Mouse (Mus musculus): ENCODE data around the gene Tpk1.

The Tpk1 gene

DNA sequence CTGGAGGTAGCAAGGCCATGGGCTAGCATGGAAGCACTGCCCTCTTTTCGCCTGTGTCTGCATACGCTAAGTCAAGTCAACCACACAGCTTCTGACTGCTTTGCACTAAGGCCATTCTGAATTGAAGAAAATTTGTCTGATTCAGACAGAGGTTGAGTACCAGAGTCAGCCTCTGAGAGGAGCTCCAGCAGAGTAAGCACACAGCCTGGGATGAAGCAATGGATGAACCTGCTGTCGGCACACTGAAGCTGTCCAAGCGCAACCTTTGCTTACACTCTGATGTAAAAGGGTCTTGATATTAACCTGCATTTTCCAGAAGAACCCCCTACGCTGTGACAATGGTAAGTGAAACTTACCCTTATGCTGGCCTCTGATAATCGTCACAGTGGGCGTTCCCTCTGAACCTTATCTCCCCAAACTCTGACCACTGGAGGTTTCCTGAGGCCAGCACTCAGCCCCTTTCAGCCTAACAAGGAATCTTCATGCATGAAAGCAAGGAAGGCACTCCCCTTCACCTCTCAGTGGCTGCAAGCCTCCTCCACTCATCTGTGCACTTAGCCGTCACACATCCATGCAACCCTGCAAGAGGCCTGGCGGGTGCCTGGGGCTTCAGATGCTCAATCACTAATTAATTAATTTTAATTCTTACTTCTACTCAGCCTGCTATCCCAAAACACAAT lies 311.4 kb downstream of the Tpk1 start:
- DNase-seq (ENCODE audit: low spot score in 2 of 2): no peak

DNA sequence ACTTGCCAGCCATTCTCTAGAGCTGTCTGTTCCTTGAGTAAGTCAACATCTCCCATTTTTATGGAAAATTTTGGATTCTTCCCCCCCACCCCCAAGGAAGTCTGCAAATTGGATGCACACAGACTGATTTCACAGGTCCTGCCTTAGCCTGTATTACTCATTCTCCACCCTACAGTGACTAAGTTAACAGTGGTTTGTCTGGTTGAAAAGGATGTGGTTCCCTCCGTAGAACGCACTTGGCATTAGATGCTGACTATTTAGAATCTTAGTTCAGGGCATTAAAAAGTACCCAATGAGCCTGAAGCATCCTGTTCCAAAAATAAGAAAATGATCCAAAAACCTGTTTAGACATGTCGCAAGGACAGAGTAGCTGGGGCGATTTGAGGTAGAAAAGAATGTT lies 312.6 kb downstream of the Tpk1 start:
- DNase-seq (ENCODE audit: low spot score in 2 of 2): no peak

DNA sequence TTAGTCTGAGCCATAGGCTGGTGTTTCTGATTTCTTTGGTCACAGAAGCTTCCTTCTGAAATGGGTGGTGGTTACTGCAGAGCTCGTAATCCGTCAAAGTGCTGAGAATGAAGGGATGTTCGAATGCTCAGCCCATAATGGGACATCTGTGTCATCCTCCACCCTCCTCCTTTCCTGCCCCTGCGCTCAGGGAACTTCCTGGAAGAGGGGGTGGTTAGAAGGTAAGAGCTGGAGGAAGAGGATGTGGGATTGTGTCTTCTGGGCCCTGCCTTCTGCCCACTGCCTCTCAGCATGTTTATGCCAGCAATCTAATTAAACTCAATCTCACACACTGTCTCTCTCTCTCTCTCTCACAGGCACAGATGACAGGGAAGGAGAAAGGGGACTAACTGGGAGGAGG lies 317.0 kb downstream of the Tpk1 start:
- no peak for DNase-seq (ENCODE audit: low spot score in 2 of 2)

DNA sequence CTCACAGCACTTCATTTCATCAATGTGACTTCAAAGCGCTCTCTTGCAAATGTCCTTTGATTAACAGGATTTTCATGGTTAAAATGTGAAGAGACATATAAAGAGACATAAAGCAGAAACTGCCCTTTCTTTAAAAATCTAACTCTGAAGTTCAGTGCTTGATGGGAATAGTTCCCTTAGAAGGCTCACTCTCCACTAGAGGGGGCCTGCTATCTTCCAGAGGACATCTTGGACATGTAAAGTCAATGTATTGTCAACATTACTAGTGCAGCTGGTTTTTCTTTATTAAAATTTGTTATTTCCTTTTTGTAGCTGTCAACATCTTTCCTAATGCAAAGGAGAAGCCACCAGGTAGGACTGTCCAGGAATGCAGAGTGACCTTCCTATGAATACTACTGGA lies 318.4 kb downstream of the Tpk1 start:
- DNase-seq (ENCODE audit: low spot score in 2 of 2): no peak

DNA sequence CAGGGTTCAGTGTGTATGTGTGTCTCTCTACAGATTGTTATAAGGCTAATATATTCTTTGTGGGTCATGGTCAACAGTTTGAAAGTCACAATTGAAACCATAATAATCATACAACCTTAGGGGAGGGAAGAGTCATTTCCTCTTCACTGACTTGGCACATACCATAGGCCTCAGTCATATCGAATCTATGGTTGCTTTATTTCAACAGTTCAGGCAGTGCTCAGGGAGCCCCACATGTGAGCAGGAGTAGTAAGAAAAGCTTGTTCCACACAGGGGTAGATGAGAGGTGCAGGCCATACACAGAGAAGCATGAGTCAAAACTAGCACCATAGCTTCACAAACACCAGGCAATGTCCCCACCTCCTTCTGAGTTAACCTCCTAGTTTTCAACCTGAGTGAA lies 323.1 kb downstream of the Tpk1 start:
- no peak for DNase-seq (ENCODE audit: low spot score in 2 of 2)

DNA sequence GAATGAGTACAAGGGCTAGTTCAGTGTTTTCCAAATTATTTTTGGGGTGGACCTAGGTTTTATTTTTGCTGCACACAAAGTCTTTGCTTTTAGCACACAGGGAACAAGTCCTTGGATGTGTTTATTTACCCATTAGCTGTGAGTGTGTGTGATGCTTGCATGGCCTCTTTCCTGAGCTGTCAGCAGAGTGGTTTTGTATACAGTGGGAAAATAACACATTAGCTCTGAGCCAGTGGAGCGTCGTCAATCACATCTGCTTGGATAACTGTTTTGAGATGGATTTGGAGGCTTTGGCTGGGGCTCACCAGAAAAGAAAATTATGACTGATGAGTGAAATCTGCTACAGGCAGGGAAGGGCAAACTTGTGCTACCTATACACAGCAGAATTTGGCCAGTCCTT lies 323.7 kb downstream of the Tpk1 start:
- DNase-seq (ENCODE audit: low spot score in 2 of 2): no peak

DNA sequence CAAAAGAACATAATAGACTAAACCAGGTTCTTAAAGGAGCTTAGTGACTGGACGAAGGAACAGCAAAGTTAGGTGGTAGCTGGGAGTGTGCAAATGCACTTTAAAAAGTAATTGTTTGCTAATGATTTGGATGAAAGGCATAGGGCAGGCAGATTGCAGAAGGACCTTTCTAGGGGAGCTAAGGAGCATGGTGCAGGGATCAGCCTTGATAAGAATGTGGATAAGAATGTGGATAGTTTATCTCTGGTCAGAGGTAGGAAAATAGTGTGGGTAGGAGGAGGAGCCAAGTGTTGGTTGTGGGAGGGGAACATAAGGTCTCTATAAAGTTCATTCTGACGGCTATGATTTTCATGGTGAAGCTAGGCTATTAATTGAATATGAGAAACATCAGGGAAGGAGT lies 327.3 kb downstream of the Tpk1 start:
- DNase-seq (ENCODE audit: low spot score in 2 of 2): no peak

DNA sequence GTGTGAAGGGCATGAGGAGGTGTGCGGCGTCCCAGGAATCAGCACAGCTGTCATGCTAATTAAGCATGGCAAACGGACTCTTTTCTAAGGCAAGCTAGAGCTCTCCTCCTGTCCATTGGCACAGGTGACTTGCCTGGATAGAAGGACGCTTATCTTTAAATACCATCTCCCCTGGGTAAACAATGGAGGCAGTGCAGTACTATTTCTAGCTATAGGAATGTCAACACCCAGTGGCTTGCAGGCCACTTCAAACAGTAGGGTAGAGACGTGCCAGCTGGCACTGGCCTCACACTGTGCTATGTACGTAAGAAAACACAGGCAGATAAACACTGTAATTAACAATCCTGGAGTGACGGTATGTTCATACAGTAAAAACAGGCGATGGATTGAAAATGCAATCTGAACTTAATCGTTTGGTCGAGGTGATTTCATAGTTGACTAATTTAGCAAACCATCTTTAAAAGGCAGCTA lies 328.6 kb downstream of the Tpk1 start:
- DNase-seq (ENCODE audit: low spot score in 2 of 2): no peak

DNA sequence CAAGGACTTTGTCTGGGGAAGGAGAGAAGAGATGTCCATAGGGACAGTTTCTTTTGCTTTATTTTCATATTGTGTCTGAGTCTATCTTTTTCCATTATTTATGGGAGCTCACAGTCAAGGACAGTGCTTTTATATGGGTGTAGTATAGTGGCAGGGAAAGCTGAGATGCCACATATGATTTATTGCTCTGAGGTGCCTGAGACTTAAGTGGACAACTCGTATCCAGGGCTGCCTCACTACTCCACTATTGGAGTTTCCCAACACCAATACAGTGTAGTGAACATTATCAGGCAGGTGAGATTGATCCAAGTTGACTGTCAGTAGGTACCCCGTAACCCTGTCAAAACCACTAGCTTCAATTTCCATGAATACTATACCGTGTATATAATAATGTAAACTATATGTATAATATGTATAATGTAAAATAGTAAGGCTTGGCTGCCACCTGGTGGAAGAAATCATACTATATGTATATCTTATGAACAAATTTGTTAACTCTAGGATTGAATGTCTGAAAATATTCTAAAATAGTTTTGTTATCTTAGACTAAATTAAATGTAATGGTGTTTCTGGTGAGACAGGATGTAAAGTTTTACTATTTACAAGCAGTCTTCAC lies 330.4 kb downstream of the Tpk1 start:
- no peak for DNase-seq (ENCODE audit: low spot score in 2 of 2)

DNA sequence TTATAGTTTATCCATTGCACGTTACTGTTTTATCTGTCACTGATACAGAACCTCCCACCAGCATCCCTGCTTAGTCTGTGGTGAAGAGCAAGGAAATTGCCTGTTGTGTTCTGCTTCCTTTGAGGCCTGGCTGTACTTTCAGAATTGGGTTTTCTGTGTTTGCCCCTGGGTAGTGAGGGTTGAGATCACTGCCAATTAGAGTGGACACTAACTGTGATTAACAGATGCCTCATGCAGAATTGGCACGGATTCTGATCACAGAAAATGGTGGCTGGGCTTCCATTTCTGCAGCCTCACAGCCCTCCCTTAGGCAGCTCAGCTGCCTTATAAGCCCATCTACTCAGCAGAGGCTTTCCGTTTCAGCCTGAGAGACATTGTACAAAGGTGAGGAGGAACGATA lies 332.6 kb downstream of the Tpk1 start:
- no peak for DNase-seq (ENCODE audit: low spot score in 2 of 2)

DNA sequence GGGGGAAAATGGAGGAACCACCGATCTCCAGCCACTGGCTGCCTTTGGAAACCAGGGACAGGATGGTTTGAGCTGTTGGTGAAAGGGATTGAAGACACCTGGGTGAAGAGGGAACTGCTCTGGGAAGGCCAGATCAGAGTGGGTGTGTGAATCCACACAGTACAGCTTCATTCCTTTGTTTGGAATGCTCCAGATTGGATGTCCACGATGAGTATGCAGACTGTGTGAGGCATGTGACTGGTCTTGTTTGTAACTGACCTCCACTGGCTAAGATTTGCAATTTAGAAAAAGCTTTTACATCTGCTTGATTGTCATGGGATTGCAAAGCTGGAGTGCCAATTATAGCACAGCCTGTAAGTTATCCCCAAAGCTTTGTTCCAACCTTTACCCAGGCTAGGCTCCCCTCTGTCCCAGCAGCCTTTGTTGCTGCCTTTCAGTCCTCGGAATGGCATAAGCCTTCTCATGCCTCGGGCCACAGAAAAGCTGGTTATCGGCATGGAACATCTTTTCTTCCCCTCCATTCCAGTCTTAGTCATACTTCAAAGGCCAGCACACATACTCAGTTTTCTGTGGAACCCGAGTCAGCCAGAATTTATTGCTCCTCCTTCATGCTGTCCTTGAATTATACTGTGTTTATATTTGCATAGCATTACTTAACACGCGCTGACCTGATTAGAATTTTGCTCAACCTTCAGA lies 353.0 kb downstream of the Tpk1 start:
- no peak for DNase-seq (ENCODE audit: low spot score in 2 of 2)

DNA sequence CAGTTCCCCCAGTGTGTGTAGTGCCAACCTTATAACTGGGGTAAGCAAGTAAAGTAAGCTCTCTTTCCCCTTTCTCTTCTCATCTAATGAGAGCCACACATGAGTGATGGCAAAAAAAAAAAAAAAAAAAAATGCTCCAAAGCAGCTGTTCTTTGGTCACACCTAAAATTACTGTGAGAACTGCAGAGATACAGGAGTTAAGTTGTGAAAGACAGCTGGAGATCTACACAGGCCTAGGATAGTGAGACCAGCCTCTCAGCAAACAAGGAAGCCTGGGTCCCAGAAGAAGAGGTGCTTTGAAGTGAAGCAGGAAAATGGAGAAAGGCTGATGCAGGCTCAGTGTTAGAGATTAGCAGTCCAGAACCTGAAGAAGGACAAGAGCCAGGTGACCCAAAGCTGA lies 353.5 kb downstream of the Tpk1 start:
- no peak for DNase-seq (ENCODE audit: low spot score in 2 of 2)

DNA sequence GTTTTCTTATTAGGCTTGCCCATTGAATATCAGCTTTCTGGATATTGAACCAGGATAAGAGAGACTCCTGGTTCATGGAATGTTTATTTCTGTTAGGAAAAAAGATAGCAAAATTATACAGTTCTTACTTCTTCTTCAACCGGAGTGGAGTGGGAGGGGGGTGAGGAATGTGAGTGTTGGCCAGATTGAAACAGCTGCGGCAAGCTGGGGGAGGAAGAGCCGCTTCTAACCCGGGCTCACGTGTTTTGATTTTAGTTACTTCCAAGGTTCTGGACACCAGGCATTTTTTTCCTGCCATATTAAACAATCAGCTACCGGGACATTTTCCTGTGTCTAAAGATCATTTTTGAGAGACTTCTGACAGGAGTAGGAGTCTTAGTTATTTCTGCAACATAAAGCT lies 356.0 kb downstream of the Tpk1 start:
- no peak for DNase-seq (ENCODE audit: low spot score in 2 of 2)

DNA sequence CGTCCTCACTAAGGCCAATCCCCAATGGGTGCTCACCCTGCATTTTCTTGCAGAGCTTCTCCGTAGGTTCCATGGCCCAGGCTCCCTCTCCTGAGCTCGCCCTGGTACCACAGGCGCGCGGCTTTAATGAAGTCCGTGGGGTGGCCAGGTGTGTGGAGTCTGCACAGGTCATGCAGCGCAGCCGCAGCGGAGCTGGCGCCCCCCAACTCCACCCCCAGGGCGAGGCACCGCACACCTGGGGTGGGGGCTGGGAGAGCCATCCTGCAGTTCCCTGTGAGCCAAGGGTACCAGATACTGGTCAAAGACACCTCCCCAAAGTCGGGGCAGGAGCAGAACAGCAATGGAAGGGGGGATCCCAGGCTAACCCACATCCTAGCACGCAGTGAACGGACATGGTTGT lies 356.6 kb downstream of the Tpk1 start, which contains the start of gene Nobox:
TSS of gene Nobox (minus strand) at position 101 of the 400 bp plus-strand sequence.
- no peak for DNase-seq (ENCODE audit: low spot score in 2 of 2)

DNA sequence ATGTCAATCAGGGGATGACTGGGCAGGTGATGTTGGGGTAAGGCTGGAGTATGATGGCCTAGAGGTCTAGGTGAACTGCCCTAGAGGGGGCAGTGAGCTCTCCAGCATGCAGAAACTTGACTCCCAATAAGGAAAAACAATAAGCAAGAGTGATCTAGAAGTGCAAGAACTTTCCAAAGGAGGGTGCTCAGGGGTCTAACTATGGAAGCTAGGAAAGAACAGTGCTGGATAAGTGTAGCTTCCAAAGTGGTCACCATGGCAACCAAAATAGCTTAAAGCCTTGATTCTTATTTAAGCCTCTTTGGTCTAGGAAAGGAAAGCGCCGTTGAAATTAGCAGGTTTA lies 368.6 kb downstream of the Tpk1 start:
- DNase-seq (ENCODE audit: low spot score in 2 of 2): no peak

DNA sequence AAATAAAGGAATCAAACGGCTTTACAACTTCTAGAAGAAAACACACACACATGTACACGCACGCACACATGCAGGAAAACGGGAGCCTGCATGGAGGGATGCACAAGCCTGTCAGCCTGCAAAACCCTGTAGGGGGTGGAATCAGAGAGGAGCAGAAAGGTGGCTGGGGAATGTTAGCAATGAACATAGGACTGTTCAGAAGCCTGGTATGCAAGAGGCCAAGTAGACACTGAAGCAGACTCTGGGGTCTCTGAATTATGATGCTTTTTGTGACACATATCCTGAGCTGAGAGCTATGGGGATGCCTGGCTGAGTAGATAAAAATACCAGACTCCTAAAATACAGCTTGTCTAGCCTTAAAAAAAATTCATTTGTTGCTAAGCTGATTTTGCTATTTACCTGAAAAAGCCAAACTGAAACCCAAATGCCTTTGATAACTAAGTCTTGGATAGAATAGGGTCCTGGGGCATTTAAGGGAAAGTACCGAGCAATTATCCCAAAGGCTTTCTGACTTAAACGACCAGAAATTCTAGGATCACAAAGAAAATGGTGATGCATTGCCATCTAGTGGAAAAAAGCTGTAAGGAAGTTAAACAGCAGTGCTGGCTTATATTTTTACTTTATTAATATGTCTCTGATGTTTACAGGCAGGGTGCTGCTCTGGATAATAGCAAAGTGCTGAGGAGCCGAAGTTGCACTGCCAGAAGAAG lies 369.1 kb downstream of the Tpk1 start:
- no peak for DNase-seq (ENCODE audit: low spot score in 2 of 2)

DNA sequence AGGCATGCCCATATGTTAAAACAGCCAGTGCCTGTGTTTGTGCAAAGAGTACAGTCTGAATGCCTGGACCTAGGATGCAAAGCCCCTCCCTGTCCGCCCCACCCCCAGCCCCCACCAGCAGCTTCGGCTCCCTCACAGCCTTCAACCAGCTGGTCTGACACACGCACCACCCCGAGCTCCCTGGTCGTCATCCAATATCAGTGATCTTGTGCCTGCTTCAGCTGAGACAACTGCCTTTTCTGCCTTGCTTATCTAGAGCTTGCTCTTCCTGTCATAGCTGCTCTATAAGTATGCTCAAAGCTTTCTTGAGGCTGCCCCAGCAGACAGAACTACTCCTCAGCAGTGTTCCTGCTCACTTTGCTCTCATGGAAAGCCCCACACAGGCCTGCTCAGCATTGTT lies 370.2 kb downstream of the Tpk1 start:
- DNase-seq (ENCODE audit: low spot score in 2 of 2): no peak
